Mouse (Mus musculus) cerebellum, adult 8-10 months (tissue): ENCODE measurements around the gene Ptges.
"Not testable (repeated sequence)": the region's sequence is repeated elsewhere in the genome, so short reads cannot be mapped to it uniquely, and the experiment has no call there.

ENCODE experiments used
- DNase-seq: peaks from one replicate; pipeline ENCODE4 v3.0.0; 2022

The Ptges gene

GRCm38 (mm10) chr2:30929483-30930045 is at the start of gene Ptges:
TSS of gene Ptges (minus strand) at chr2:30929863.
- DNase-seq: peak; percentile 80

- DNase-seq: peak; percentile 87
These were observed 38.0 kb upstream of the Ptges start, which contains the start of gene Tor1a for GRCm38 (mm10) chr2:30967352-30968327. TSS of gene Tor1a (minus strand) at chr2:30967933.

GRCm38 (mm10) chr2:30966826-30967225 is 37.2 kb upstream of the Ptges start:
- DNase-seq: no peak

- DNase-seq: no peak
These were observed 36.0 kb upstream of the Ptges start for GRCm38 (mm10) chr2:30965627-30966026.

GRCm38 (mm10) chr2:30962570-30963254 is 33.0 kb upstream of the Ptges start:
- DNase-seq: no peak

- no peak for DNase-seq
These were observed 30.2 kb upstream of the Ptges start for GRCm38 (mm10) chr2:30959856-30960255.

GRCm38 (mm10) chr2:30958726-30959125 is 29.1 kb upstream of the Ptges start:
- DNase-seq: no peak

- no peak for DNase-seq
These were observed 27.8 kb upstream of the Ptges start for GRCm38 (mm10) chr2:30957511-30957910.

GRCm38 (mm10) chr2:30954797-30955196 is 25.1 kb upstream of the Ptges start:
- no peak for DNase-seq

- peak; percentile 78 for DNase-seq
These were observed 23.3 kb upstream of the Ptges start, which contains the start of gene Tor1b for GRCm38 (mm10) chr2:30952824-30953490. TSS of gene Tor1b (plus strand) at chr2:30952959.

GRCm38 (mm10) chr2:30952457-30952823 is 22.8 kb upstream of the Ptges start:
- no peak for DNase-seq

- DNase-seq: peak; percentile 53
These were observed 12.9 kb upstream of the Ptges start for GRCm38 (mm10) chr2:30942603-30943011.

GRCm38 (mm10) chr2:30942116-30942515 is 12.5 kb upstream of the Ptges start:
- not testable (repeated sequence) for DNase-seq

GRCm38 (mm10) chr2:30941586-30941985 is 11.9 kb upstream of the Ptges start:
- DNase-seq: no peak

GRCm38 (mm10) chr2:30938574-30938991 is 8.9 kb upstream of the Ptges start:
- no peak for DNase-seq

GRCm38 (mm10) chr2:30937731-30938130 is 8.1 kb upstream of the Ptges start:
- no peak for DNase-seq

GRCm38 (mm10) chr2:30936808-30937207 is 7.1 kb upstream of the Ptges start:
- no peak for DNase-seq

- peak; percentile 77 for DNase-seq
These were observed 4.3 kb upstream of the Ptges start for GRCm38 (mm10) chr2:30933917-30934450.

- DNase-seq: no peak
These were observed 3.4 kb upstream of the Ptges start for GRCm38 (mm10) chr2:30933032-30933431.

- no peak for DNase-seq
These were observed 2.3 kb upstream of the Ptges start for GRCm38 (mm10) chr2:30931922-30932321.

- not testable (repeated sequence) for DNase-seq
These were observed 1.2 kb upstream of the Ptges start for GRCm38 (mm10) chr2:30930846-30931245.

GRCm38 (mm10) chr2:30928893-30929482 is 675 bp downstream of the Ptges start:
- DNase-seq: peak; percentile 23
